Mouse (Mus musculus) regulatory T cell (primary cell): ENCODE measurements around the gene Cpm.
"Not testable (repeated sequence)": the region's sequence is repeated elsewhere in the genome, so short reads cannot be mapped to it uniquely, and the experiment has no call there.

Experiments
- in situ Hi-C: fragments of 300-600 bp; cut with MboI, MseI; formaldehyde crosslinking; loops from one replicate; pipeline ENCODE4 v1.15.1; 2025; ENCODE audit warnings: high pct_unique_total_duplicates

The Cpm gene

DNA sequence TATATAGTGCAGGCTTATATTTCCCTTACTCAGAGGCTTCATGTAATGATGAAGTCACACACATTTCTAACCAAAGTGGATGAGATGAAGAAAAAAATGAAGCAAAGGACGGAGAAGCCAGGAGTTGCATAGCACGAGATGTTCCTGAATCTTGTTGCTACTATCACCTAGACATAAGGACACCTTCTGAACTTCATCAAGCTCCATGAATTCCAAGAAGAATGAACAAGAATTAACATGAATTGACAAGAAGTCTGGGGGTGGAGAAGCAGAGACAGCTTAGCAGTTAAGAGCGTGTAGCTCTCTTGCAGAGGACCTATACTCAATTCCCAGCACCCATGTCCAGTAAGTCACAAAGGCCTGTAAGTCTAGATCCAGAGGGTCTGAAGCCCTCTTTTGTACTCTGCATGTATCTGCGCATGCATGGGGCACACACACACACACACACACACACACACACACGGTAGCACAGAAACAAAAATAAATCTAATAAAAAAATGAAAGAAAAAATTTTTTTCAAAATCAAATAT is 36.2 kb upstream of the Cpm start:
- in situ Hi-C loops = no loop called here

GRCm38 (mm10) chr10:117593857-117594256 is 35.4 kb upstream of the Cpm start:
- in situ Hi-C loops = no loop called here

DNA sequence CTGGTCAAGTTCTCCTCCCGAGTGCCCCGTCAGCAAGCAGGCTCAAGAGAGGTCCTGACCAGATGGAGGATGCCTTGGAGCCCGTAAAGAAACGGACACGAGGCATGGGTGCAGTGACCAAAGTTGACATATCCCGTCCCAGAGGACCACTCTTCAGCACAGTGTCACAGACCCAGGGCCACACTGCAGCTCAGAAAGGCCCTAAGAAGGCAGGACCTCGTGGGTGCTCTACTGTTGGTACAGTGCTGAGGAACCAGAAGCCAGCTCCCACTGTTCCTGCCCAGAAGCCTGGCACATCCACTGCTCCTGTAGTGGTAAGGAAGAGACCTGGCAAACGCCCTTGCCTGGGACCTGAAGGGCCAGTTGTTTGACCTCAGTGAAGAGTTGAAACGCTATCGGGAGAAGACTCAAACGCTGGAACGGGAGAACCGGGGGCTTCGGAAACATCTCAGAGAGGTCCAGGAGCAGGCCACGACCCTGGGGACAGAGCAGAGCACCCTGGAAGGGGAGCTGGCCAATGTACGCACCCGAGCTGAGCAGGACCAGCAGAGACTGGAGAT is 34.9 kb upstream of the Cpm start:
- in situ Hi-C loops = no loop called here

- in situ Hi-C loops = no loop called here
These were observed 34.4 kb upstream of the Cpm start for GRCm38 (mm10) chr10:117594913-117595312.

GRCm38 (mm10) chr10:117595442-117596164 is 33.7 kb upstream of the Cpm start:
- in situ Hi-C loops = no loop called here

DNA sequence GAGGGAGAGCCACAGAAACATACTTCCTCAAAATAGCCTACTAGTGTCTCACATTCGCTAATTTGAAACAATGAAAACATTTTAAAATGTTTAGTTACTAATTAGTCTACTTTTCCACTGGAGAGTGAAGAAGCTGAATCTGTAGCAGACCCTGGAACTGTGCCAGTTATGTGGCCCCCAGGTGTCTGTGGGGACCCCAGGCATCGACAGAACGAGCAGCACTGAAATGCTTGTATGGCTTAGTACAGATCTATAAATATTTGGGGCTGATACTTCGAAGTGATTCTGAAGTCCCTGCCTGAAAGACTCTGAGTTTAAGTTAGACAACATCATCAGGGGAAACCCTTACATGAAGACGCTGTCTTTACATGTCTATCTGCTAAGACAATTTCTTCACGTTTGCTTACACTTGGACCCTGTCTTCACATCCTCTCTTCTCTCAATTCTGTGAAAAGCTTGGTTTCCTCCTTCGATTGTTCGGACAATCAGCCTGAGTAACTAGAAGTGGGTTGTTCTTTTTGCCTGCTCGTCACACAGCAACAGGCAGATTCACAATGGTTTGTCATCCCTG is 33.0 kb upstream of the Cpm start:
- in situ Hi-C loops = no loop called here

GRCm38 (mm10) chr10:117596771-117597324 is 32.5 kb upstream of the Cpm start:
- in situ Hi-C loops = no loop called here

DNA sequence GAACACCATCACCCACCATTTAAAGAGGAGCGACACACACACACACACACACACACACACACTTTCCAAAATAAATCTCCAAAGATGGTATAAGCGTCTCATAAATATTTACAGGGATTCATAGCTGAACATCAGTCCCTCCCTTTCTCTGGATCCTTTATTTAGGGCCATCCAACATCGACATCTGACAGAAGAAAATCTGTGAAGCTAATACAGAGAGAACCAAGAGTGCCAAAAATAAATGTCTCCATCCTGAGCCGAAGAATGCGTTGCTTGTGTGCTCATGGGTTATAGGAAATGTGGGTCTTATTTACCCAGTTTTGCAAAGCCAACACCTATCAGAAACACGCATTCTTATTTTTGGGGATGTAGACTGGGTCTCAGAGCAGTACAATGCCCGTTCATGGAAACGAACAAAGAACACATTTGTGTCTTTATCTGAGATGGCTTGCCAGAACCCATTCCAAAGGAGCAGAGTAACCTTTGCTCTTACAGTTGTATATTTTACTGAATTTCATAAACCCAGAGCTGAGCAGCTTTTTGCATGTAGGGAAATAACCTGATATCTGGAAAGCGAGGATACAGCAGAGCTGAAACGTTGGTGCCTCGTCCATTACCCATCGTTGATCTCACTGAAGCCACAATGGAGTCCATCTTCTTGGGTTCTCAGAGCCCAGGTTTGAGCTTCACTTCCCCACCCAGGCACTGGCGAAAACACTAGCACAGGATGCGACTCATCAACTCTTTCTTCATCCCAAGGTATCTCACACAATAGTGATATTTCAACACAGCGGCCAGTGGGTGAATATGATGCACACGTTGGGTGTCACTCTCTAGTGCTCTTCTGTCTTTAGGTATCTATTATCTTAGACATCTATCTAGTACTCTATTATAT is 31.7 kb upstream of the Cpm start:
- in situ Hi-C loops = not testable (repeated sequence)

DNA sequence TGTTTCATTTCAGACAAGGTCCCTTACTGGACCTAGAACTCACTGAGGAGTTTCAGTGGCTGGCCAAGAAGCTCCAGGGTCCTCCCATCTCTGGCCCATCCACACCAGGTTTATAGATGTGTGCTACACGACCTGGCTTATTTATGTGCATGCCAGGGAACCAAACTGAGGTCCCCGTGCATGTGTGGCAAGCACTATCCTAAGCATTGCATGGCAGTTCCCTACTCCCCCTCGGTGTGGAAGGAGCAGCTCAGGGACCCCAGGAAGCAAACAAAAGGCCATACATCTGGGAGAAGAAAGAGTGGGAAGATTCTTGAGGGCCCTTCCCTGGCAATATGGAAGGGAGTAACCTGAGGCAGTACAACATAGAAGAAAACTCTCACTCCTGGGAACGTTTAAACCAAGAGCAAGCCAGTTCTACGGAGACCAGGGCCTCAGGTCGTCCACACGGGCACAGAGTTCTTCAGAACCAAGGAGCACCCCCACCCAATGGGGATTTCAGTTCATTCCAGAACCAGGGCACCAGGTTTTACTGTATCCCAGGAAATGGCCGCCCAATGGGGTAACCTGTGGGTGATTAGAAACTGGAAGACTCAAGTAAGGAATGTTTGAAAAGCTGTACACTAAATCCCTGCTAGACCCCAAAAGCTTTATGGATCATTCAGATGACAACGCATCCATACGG is 30.9 kb upstream of the Cpm start:
- in situ Hi-C loops = no loop called here

DNA sequence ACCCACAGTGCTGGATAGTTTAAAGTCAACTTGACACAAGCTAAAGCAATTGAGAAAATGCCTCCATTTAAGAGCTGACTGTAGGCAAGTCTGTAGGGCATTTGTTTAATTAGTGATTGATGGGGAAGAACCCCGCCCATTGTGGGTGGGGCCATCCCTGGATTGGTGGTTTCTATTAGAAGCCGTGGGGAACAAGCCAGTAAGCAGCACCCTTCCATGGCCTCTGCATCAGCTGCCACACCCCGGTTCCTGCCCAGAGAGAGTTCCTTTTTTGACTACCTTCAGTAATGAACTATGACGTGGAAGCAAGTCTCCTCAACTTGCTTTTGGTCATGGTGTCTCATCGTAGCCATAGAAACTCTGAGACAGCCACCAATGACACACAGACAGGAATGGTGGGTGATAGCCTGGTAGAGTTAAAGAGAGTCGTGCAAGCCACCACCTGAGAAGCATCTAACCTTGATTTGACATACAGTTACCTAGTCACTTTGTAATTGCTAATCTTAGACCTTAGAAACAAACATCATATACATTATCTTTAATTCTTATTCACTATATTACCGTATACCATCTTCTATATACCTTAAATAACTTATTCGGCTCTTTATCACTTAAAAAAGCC is 30.2 kb upstream of the Cpm start:
- in situ Hi-C loops = not testable (repeated sequence)

DNA sequence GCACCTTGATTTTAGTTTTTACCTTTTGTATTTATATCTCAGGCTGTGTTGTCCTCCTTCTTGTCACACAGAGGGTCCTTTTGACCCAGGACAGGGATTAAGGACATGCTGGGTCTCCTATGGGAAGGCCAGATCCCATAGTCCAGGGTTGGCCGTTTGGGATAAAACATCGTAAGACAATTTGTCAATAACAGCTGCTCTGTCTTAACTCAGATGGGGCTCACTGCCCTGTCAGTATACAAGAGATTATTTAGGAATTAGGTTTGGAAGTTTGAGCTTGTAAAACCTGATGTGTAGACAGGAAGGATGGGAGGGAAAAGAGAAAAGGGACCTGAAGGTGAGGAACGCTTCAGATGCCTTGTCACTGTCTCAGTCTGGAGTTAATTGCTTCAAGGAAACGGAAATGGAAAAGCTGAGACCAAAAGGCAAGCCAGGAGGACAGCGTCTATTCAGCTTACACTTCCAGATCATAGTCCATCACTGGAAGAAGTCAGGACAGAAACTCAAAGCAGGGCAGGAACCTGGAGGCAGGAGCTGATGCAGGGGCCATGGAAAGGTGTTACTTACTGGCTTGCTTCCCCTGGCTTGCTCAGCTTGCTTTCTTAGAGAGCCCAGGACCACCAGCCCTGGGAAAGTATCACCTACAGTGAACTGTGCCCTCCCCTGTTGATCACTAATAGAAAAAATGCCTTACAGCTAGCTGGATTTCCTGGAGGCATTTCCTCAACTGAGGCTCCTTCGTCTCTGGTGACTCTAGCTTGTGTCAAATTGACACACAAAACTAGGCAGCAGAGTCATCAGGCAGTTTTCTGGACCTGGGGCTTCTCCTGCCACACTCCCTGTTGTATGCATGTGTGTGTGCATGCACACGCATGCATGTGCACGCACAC is 27.9 kb upstream of the Cpm start:
- in situ Hi-C loops = no loop called here

DNA sequence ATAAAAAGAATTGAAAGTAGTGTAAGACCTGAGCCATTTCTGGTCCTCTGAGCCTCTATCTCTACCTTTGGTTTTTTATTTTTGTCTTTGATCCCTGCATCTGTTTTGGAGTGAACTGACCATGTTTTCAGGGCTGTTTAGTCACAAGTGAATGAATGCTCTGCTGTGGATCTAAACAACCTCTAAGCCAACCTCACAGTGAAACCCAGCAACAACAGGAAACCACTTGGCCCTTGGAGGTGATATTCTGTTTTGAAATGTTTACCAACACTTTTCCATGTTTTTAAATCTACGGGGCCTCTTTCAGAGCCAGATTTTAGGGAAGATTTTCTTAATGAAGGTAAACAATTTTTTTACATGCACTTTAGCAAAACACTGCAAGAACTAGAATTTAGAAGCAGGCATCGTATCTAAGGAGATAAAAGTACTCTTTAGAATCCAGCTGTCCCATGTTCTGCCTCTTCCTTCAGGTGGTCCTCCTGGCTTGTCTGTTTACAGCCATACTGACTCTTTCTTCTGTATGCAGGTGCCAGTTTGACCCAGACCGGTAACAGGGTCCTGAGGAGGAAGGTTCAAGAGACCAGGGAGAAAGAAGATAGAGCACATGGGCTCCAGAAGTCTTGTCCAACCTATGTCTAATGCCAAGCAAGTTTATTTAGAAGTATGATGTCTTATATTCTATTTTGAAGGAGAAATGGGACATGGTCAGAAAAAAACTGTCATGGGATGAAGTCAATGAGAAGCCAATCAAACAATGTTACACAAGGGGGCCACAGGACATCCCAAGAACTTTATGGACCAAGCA is 26.8 kb upstream of the Cpm start:
- in situ Hi-C loops = no loop called here

- in situ Hi-C loops = no loop called here
These were observed 26.0 kb upstream of the Cpm start for GRCm38 (mm10) chr10:117603130-117603833.

DNA sequence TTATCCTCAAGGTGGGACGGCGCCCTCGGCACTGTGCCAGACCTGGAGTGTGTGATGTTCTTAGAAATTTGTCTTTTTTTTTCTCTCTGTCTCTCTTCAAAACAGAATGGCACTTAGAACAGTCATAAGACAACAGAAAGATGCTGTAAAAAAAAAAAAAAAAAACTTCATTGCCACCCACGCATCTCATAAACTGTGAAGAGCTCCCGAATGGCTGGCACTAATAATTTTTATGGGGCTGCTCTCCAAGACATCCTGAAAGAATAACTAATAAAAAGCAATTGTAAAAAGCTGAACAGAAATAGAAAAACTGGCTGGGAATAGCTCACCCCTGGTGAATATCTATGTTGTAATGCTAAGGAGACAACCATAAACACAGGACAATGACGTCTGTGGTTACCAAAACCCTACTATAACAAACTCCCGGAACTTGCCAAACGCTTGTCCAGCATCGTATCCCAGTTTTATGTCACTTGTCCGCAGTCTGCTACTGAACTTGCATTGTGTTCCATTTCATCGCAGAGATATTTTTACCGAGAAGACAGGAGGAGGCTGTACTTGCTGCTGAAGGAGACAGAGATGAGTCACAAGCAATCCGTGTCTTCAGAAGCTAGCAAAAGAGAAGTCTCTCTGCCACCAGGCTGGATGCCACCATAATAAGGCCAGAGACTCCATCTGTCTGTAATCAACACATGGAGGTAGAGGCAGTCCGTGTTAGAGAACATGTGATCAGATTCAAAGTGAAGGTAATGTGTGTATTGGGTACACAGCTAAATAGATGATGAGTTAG is 25.3 kb upstream of the Cpm start:
- in situ Hi-C loops = no loop called here

DNA sequence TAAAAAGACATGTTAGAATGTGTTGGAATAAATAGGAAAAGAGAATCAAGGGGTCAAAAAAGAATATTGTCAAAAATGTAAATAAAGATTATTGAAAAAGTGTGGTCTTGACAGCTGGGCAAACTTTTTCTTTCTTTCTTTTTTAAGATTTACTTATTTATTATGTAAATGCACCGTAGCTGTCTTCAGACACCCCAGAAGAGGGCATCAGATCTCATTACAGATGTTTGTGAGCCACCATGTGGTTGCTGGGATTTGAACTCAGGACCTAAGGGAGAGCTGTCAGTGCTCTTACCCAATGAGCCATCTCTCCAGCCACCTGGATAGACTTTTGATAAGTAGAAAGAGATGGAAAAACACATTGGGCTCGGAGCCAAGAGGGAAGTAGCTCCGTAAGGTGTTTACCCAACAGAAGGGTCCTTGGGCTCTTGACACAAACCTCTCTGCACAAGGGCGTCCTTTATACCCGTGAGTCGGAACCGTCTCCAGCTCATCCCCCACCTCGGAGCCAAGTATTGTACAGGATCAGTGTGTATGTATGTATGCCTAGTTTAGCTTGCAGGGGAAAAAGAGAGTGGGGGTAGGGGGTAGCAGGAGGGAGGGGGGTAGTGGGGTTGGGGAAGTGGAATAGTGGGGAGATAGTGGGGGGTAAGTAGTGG is 24.5 kb upstream of the Cpm start:
- in situ Hi-C loops = no loop called here

- in situ Hi-C loops = no loop called here
These were observed 23.7 kb upstream of the Cpm start for GRCm38 (mm10) chr10:117605283-117606243.
